Mouse (Mus musculus) T-helper 1 cell (primary cell): ENCODE results near the gene Gtse1.

Source experiments
- in situ Hi-C: fragments of 300-600 bp; cut with MboI, MseI; formaldehyde crosslinking; loops from one replicate; pipeline ENCODE4 v1.15.1; 2025; ENCODE audit warnings: high pct_unique_total_duplicates

Gtse1 gene

DNA sequence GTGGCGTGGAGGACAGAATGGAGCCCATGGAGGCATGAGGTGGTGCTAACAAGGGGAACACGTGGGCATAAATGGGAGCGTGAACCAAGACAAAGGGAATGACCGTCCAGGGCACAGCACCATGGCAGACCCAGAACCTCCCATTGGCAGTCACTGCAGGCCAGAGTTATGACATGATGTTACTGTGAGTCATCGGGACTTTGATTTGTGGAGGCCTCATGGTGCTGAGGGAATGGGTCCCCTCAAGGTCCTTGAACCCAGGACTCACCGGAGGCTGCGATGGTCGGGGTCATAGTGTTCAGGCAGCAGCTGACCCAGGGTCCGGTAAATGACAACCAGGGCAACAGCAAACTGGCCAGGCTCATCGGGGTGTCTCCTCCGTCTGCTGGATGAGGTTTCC, 62.3 kb downstream of the Gtse1 start:
- in situ Hi-C loops = no loop called here
